Mouse (Mus musculus) thymus, adult 2 months (tissue): ENCODE measurements around the gene Dixdc1. TPM values are rescaled to one million over a fixed set of nuclear protein-coding genes. Genes with fewer than 3 reads are reported as not detected.

Experiments
- DNase-seq: peaks from one replicate; pipeline ENCODE4 v3.0.0; 2021
- H3K27ac ChIP-seq: fragments of 200-500 bp; 2 replicates; pipeline ENCODE4 v1.5.1; 2012; ENCODE audit warnings: low read length, control low read depth; ENCODE audit not compliant: control insufficient read depth, insufficient read depth
- H3K27me3 ChIP-seq: fragments of 200-500 bp; 2 replicates; pipeline ENCODE4 v1.6.1; 2012; ENCODE audit warnings: mild to moderate bottlenecking, low read length, moderate library complexity, mixed read lengths; ENCODE audit not compliant: control insufficient read depth, insufficient read depth
- H3K36me3 ChIP-seq: fragments of 200-500 bp; 2 replicates; pipeline ENCODE4 v1.6.1; 2012; ENCODE audit warnings: mild to moderate bottlenecking, low read length, moderate library complexity; ENCODE audit not compliant: control insufficient read depth, insufficient read depth
- H3K4me1 ChIP-seq: fragments of 200-500 bp; replicated peaks from 2 replicates; pipeline ENCODE4 v1.6.1; 2012; ENCODE audit warnings: low read length; ENCODE audit not compliant: control insufficient read depth, insufficient read depth
- H3K4me3 ChIP-seq: fragments of 200-500 bp; 2 replicates; pipeline ENCODE4 v1.5.1; 2012; ENCODE audit warnings: mild to moderate bottlenecking, low read length, control low read depth, moderate library complexity; ENCODE audit not compliant: control insufficient read depth, insufficient read depth
- CTCF ChIP-seq: fragments of 200-500 bp; IDR thresholded peaks from 2 replicates; pipeline ENCODE4 v1.5.1; 2012; ENCODE audit warnings: mild to moderate bottlenecking, control low read depth, low read length, moderate library complexity, borderline replicate concordance; ENCODE audit not compliant: control insufficient read depth, poor library complexity, insufficient read depth; ENCODE audit errors: extremely low read depth
- POLR2A ChIP-seq: fragments of 200-500 bp; IDR thresholded peaks from 2 replicates; pipeline ENCODE4 v1.6.1; 2012; ENCODE audit warnings: mild to moderate bottlenecking, low read length, control low read depth, moderate library complexity; ENCODE audit not compliant: control insufficient read depth, poor library complexity, insufficient read depth; ENCODE audit errors: extremely low read depth
- WGBS: fragments of 180-500 bp; shearing (Covaris S2); methylation state at CpG from one replicate; pipeline ENCODE4 v1.1.7; 2018; 5-methylcytosine and 5-hydroxymethylcytosine counted together
- polyA plus RNA-seq: library from polyadenylated mRNA; depleted of rRNA; stranded (reverse); fragments of >200 nt; gene quantifications from 2 replicates; pipeline ENCODE4 v1.2.3, GENCODE M21; 2012

The Dixdc1 gene
- polyA plus RNA-seq, 1 experiment = 0.77 TPM

- peaks cover 7% of the 10 kb centered on the region; the same call in 1 of the 2 replicates for H3K27me3 ChIP-seq
- WGBS = 87% methylated on average over 2 of the region's 2 CpGs
- H3K4me3 ChIP-seq = no peak overlapping the region
- no peaks in the 10 kb centered on the region for H3K36me3 ChIP-seq
- TF ChIP-seq CTCF (no peak), POLR2A (no peak)
- no peak for DNase-seq
- H3K4me1 ChIP-seq = no peaks in the 10 kb centered on the region; the same call in 1 of the 2 replicates
- H3K27ac ChIP-seq = no peak overlapping the region
Observed at GRCm38 (mm10) chr9:50724147-50724546, 15.2 kb downstream of the Dixdc1 start.

- Histone ChIP-seq H3K27ac (no peak overlapping the region), H3K36me3 (no peaks in the 10 kb centered on the region), H3K4me1 (no peaks in the 10 kb centered on the region; the same call in 1 of the 2 replicates), H3K4me3 (no peak overlapping the region), H3K27me3 (peaks cover 7% of the 10 kb centered on the region; the same call in 1 of the 2 replicates)
- WGBS = 84% methylated on average over 7 of the region's 7 CpGs
- no peak for DNase-seq
- TF ChIP-seq CTCF = no peak
- TF ChIP-seq POLR2A = no peak
Observed at GRCm38 (mm10) chr9:50723406-50723805, 15.9 kb downstream of the Dixdc1 start.

- 74% methylated on average over 8 of the region's 8 CpGs for WGBS
- no peak for TF ChIP-seq POLR2A
- TF ChIP-seq CTCF = no peak
- Histone ChIP-seq H3K27ac (no peak overlapping the region), H3K27me3 (0 out of 2 replicates have a peak, but pooled peaks cover under 1% of the 10 kb centered on the region), H3K4me3 (no peak overlapping the region), H3K36me3 (no peaks in the 10 kb centered on the region), H3K4me1 (no peaks in the 10 kb centered on the region)
- DNase-seq = no peak
Observed at GRCm38 (mm10) chr9:50722451-50722911, 16.8 kb downstream of the Dixdc1 start.

- no peak for TF ChIP-seq POLR2A
- no peak for TF ChIP-seq CTCF
- no peaks in the 10 kb centered on the region for H3K36me3 ChIP-seq
- no peaks in the 10 kb centered on the region for H3K27me3 ChIP-seq
- H3K4me1 ChIP-seq = no peaks in the 10 kb centered on the region
- H3K27ac ChIP-seq = no peak overlapping the region
- 70% methylated on average over 12 of the region's 12 CpGs for WGBS
- no peak for DNase-seq
- no peak overlapping the region for H3K4me3 ChIP-seq
Observed at GRCm38 (mm10) chr9:50721061-50721460, 18.3 kb downstream of the Dixdc1 start.

GRCm38 (mm10) chr9:50718878-50719277, 20.4 kb downstream of the Dixdc1 start:
- H3K4me1 ChIP-seq = no peaks in the 10 kb centered on the region
- 67% methylated on average over 4 of the region's 4 CpGs for WGBS
- no peaks in the 10 kb centered on the region for H3K27me3 ChIP-seq

GRCm38 (mm10) chr9:50714188-50714587, 25.1 kb downstream of the Dixdc1 start:
- no peaks in the 10 kb centered on the region for H3K27me3 ChIP-seq
- H3K27ac ChIP-seq = no peak overlapping the region
- H3K4me3 ChIP-seq = no peak overlapping the region
- no peaks in the 10 kb centered on the region for H3K36me3 ChIP-seq
- WGBS = 50% methylated on average over 4 of the region's 4 CpGs
- no peak for TF ChIP-seq POLR2A
- TF ChIP-seq CTCF = no peak
- DNase-seq = no peak
- no peaks in the 10 kb centered on the region for H3K4me1 ChIP-seq

More at GRCm38 (mm10) chr9:50718878-50719277, 20.4 kb downstream of the Dixdc1 start:
- DNase-seq = no peak
- Histone ChIP-seq H3K27ac (no peak overlapping the region), H3K36me3 (no peaks in the 10 kb centered on the region), H3K4me3 (no peak overlapping the region)
- TF ChIP-seq CTCF (no peak), POLR2A (no peak)

- DNase-seq = no peak
- TF ChIP-seq POLR2A (no peak), CTCF (no peak)
- Histone ChIP-seq H3K4me3 (no peak overlapping the region), H3K4me1 (no peaks in the 10 kb centered on the region), H3K27me3 (no peaks in the 10 kb centered on the region), H3K36me3 (no peaks in the 10 kb centered on the region), H3K27ac (no peak overlapping the region)
- 57% methylated on average over 4 of the region's 4 CpGs for WGBS
Observed at GRCm38 (mm10) chr9:50711337-50711736, 28.0 kb downstream of the Dixdc1 start.
